Mouse (Mus musculus) frontal cortex, postnatal 14 days (tissue): Measurements from ENCODE around the gene Mrgpra3.

Experiments
- DNase-seq, 2 experiments: peaks; one replicate each; pipeline ENCODE4 v3.0.0; 2022; ENCODE audit warnings: low spot score in 2 of 2

Mrgpra3 gene

DNA sequence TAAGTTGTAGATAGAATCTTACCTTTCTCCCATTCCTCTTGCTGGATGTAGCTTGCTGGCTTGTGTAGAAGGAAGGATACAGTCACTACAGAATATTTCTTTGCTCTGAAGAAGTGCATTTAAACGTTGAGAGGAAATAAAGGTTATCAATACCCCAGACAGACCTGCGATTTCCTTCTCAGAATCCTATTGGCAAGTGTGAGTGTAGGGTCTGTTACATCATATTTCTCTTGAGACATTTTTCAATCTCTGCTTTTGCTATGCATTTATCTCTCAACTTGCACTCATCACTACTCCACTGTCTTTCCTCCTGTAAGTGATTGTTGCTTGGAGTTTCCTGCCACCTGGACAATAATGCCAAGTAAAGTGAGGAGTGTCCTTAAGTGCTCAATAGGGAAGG is at the start of gene Mrgpra3:
Gene Mrgpra3 (minus strand): TSS at position 101 of the 400 bp plus-strand sequence.
- no peak for DNase-seq
